Mouse (Mus musculus): ENCODE measurements at regions not wholly inside any gene's neighbourhood (a gene's known extent, or its start where the extent isn't known, plus 50 kb on each side); places are given as distances from the start of the nearest gene placed in this dataset.

- Histone ChIP-seq H3K36me3 (ENCODE audit: control insufficient read depth, insufficient read depth, low read length, poor library complexity, severe bottlenecking) (no peaks in the 10 kb centered on the region), H3K9me3 (replicated peaks; ENCODE audit: control insufficient read depth, insufficient read depth, low read length, poor library complexity, severe bottlenecking) (no peaks in the 10 kb centered on the region), H3K9ac (ENCODE audit: low read depth, poor library complexity, severe bottlenecking) (no peak overlapping the region), H3K27me3 (ENCODE audit: control insufficient read depth, insufficient read depth, low read length, poor library complexity, severe bottlenecking) (no peaks in the 10 kb centered on the region), H3K4me3 (ENCODE audit: low read depth, low read length) (no peak overlapping the region), H3K27ac (ENCODE audit: insufficient read depth, low read length) (no peak overlapping the region), H3K4me1 (ENCODE audit: control insufficient read depth, insufficient read depth, low read length) (no peaks in the 10 kb centered on the region)
- TF ChIP-seq CTCF (IDR thresholded peaks at IDR 0.05; ENCODE audit: low read depth, low read length) (no peak), POLR2A (IDR thresholded peaks at IDR 0.05; ENCODE audit: insufficient read depth, low read length) (no peak), EP300 (IDR thresholded peaks at IDR 0.05; ENCODE audit: insufficient read depth, low read depth, low read length) (no peak)
These were observed 222.7 kb downstream of the Fam84b start for GRCm38 (mm10) chr15:60630756-60631402.

DNA sequence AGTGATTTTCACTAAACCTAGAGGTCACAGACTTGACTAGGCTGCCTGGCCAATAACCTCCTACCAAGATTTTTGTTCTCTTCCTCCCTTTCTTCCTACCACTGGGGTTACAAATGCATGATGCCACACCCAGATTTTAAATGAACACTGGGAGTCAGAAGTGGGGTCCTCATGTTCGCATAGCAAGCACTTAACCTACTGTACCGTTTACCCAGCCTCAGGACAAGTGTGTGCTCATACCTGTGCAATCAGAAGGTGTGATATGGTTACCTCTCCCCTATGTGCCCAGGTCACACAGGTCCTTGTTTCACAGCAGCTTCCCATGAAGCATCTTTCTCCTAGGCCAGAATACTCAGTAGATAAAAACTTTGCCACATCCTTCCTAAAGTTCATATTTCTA is 234.8 kb downstream of the Fam84b start:
- Histone ChIP-seq H3K27ac (ENCODE audit: insufficient read depth, low read length) (no peak overlapping the region), H3K9ac (ENCODE audit: low read depth, poor library complexity, severe bottlenecking) (no peak overlapping the region), H3K27me3 (ENCODE audit: control insufficient read depth, insufficient read depth, low read length, poor library complexity, severe bottlenecking) (no peaks in the 10 kb centered on the region), H3K4me3 (ENCODE audit: low read depth, low read length) (no peak overlapping the region), H3K9me3 (replicated peaks; ENCODE audit: control insufficient read depth, insufficient read depth, low read length, poor library complexity, severe bottlenecking) (no peaks in the 10 kb centered on the region), H3K36me3 (ENCODE audit: control insufficient read depth, insufficient read depth, low read length, poor library complexity, severe bottlenecking) (no peaks in the 10 kb centered on the region), H3K4me1 (ENCODE audit: control insufficient read depth, insufficient read depth, low read length) (no peaks in the 10 kb centered on the region)
- TF ChIP-seq POLR2A (IDR thresholded peaks at IDR 0.05; ENCODE audit: insufficient read depth, low read length) (no peak), EP300 (IDR thresholded peaks at IDR 0.05; ENCODE audit: insufficient read depth, low read depth, low read length) (no peak), CTCF (IDR thresholded peaks at IDR 0.05; ENCODE audit: low read depth, low read length) (no peak)

DNA sequence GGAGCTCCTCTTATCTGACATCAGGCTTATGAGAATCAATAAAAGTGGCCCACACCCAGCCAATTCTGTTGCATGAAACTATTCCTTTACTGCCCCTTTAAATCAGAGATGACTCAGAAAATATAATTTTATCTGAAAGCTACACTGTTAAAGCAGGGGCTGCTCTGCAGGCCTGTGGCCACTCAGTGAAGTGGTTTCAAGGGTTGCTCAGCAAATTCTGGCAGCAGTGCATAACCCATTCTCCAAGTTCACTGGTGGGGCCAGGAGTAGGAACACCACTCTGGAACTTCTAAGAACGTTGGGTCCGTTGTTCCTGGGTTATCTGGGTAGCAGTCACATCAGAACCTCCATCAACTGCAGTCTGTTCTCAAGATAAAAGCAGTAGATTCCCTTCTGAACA is 236.2 kb downstream of the Fam84b start:
- Histone ChIP-seq H3K27me3 (ENCODE audit: control insufficient read depth, insufficient read depth, low read length, poor library complexity, severe bottlenecking) (no peaks in the 10 kb centered on the region), H3K9me3 (replicated peaks; ENCODE audit: control insufficient read depth, insufficient read depth, low read length, poor library complexity, severe bottlenecking) (no peaks in the 10 kb centered on the region), H3K36me3 (ENCODE audit: control insufficient read depth, insufficient read depth, low read length, poor library complexity, severe bottlenecking) (no peaks in the 10 kb centered on the region), H3K4me3 (ENCODE audit: low read depth, low read length) (no peak overlapping the region), H3K4me1 (ENCODE audit: control insufficient read depth, insufficient read depth, low read length) (no peaks in the 10 kb centered on the region), H3K27ac (ENCODE audit: insufficient read depth, low read length) (no peak overlapping the region), H3K9ac (ENCODE audit: low read depth, poor library complexity, severe bottlenecking) (no peak overlapping the region)
- TF ChIP-seq CTCF (IDR thresholded peaks at IDR 0.05; ENCODE audit: low read depth, low read length) (no peak), POLR2A (IDR thresholded peaks at IDR 0.05; ENCODE audit: insufficient read depth, low read length) (no peak), EP300 (IDR thresholded peaks at IDR 0.05; ENCODE audit: insufficient read depth, low read depth, low read length) (no peak)

- Histone ChIP-seq H3K4me1 (ENCODE audit: control insufficient read depth, insufficient read depth, low read length) (no peaks in the 10 kb centered on the region), H3K36me3 (ENCODE audit: control insufficient read depth, insufficient read depth, low read length, poor library complexity, severe bottlenecking) (no peaks in the 10 kb centered on the region), H3K9me3 (replicated peaks; ENCODE audit: control insufficient read depth, insufficient read depth, low read length, poor library complexity, severe bottlenecking) (no peaks in the 10 kb centered on the region), H3K9ac (ENCODE audit: low read depth, poor library complexity, severe bottlenecking) (no peak overlapping the region), H3K27me3 (ENCODE audit: control insufficient read depth, insufficient read depth, low read length, poor library complexity, severe bottlenecking) (no peaks in the 10 kb centered on the region), H3K4me3 (ENCODE audit: low read depth, low read length) (no peak overlapping the region), H3K27ac (ENCODE audit: insufficient read depth, low read length) (no peak overlapping the region)
- TF ChIP-seq CTCF (IDR thresholded peaks at IDR 0.05; ENCODE audit: low read depth, low read length) (no peak), POLR2A (IDR thresholded peaks at IDR 0.05; ENCODE audit: insufficient read depth, low read length) (no peak), EP300 (IDR thresholded peaks at IDR 0.05; ENCODE audit: insufficient read depth, low read depth, low read length) (no peak)
These were observed 251.7 kb downstream of the Fam84b start for GRCm38 (mm10) chr15:60601885-60602284.

DNA sequence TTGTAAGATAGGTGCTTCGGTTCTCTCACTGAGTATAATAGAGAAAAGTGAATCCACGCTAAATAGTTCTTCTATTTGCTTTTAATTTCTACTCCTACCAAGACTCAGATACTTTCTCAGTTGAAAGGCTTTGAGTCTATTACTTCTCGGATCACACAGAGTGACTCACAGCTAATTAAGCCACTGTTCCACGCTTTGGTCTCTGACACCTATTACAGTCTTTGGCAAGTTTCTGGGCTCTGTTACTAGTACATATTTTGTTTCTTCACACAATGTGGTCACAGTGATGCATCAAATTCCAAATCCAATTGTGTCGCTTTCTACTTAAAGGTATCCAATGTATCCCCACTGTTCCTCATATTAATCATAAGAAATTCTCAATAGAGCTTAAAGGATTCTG is 276.5 kb downstream of the Fam84b start:
- H3K27me3 ChIP-seq (ENCODE audit: control insufficient read depth, insufficient read depth, low read length, poor library complexity, severe bottlenecking) = no peaks in the 10 kb centered on the region
- H3K9me3 ChIP-seq (replicated peaks; ENCODE audit: control insufficient read depth, insufficient read depth, low read length, poor library complexity, severe bottlenecking) = no peaks in the 10 kb centered on the region
- H3K4me1 ChIP-seq (ENCODE audit: control insufficient read depth, insufficient read depth, low read length) = no peaks in the 10 kb centered on the region
- no peak overlapping the region for H3K27ac ChIP-seq (ENCODE audit: insufficient read depth, low read length)
- H3K9ac ChIP-seq (ENCODE audit: low read depth, poor library complexity, severe bottlenecking) = no peak overlapping the region
- H3K4me3 ChIP-seq (ENCODE audit: low read depth, low read length) = no peak overlapping the region
- H3K36me3 ChIP-seq (ENCODE audit: control insufficient read depth, insufficient read depth, low read length, poor library complexity, severe bottlenecking) = no peaks in the 10 kb centered on the region
- TF ChIP-seq POLR2A (IDR thresholded peaks at IDR 0.05; ENCODE audit: insufficient read depth, low read length) (no peak), EP300 (IDR thresholded peaks at IDR 0.05; ENCODE audit: insufficient read depth, low read depth, low read length) (no peak), CTCF (IDR thresholded peaks at IDR 0.05; ENCODE audit: low read depth, low read length) (no peak)

- Histone ChIP-seq H3K36me3 (ENCODE audit: control insufficient read depth, insufficient read depth, low read length, poor library complexity, severe bottlenecking) (no peaks in the 10 kb centered on the region), H3K4me1 (ENCODE audit: control insufficient read depth, insufficient read depth, low read length) (no peaks in the 10 kb centered on the region), H3K9me3 (replicated peaks; ENCODE audit: control insufficient read depth, insufficient read depth, low read length, poor library complexity, severe bottlenecking) (no peaks in the 10 kb centered on the region), H3K9ac (ENCODE audit: low read depth, poor library complexity, severe bottlenecking) (no peak overlapping the region), H3K4me3 (ENCODE audit: low read depth, low read length) (no peak overlapping the region), H3K27me3 (ENCODE audit: control insufficient read depth, insufficient read depth, low read length, poor library complexity, severe bottlenecking) (no peaks in the 10 kb centered on the region), H3K27ac (ENCODE audit: insufficient read depth, low read length) (no peak overlapping the region)
- no peak for TF ChIP-seq CTCF (IDR thresholded peaks at IDR 0.05; ENCODE audit: low read depth, low read length)
- TF ChIP-seq POLR2A (IDR thresholded peaks at IDR 0.05; ENCODE audit: insufficient read depth, low read length) = no peak
- no peak for TF ChIP-seq EP300 (IDR thresholded peaks at IDR 0.05; ENCODE audit: insufficient read depth, low read depth, low read length)
These were observed 287.3 kb downstream of the Fam84b start for GRCm38 (mm10) chr15:60566267-60566666.

Data from ES-Bruce4 (cell line).